Mouse (Mus musculus): ENCODE data around the gene Clstn2.

The Clstn2 gene

GRCm38 (mm10) chr9:97773911-97774310 is 259.1 kb downstream of the Clstn2 start:
- no peak for DNase-seq (ENCODE audit: low spot score)

- DNase-seq (ENCODE audit: low spot score) = no peak
These were observed 260.6 kb downstream of the Clstn2 start for GRCm38 (mm10) chr9:97772431-97772830.

GRCm38 (mm10) chr9:97769331-97769730 is 263.6 kb downstream of the Clstn2 start:
- DNase-seq (ENCODE audit: low spot score) = no peak

GRCm38 (mm10) chr9:97765251-97765767 is 267.7 kb downstream of the Clstn2 start:
- no peak for DNase-seq (ENCODE audit: low spot score)

- no peak for DNase-seq (ENCODE audit: low spot score)
These were observed 269.9 kb downstream of the Clstn2 start for GRCm38 (mm10) chr9:97763048-97763447.

- DNase-seq (ENCODE audit: low spot score) = no peak
These were observed 277.2 kb downstream of the Clstn2 start for GRCm38 (mm10) chr9:97755599-97756270.

- DNase-seq (ENCODE audit: low spot score) = no peak
These were observed 279.3 kb downstream of the Clstn2 start for GRCm38 (mm10) chr9:97753715-97754114.

GRCm38 (mm10) chr9:97746574-97746973 is 286.4 kb downstream of the Clstn2 start:
- DNase-seq (ENCODE audit: low spot score) = no peak

- DNase-seq (ENCODE audit: low spot score) = no peak
These were observed 305.1 kb downstream of the Clstn2 start for GRCm38 (mm10) chr9:97727715-97728486.

GRCm38 (mm10) chr9:97717728-97718127 is 315.3 kb downstream of the Clstn2 start:
- DNase-seq (ENCODE audit: low spot score) = no peak

GRCm38 (mm10) chr9:97717005-97717404 is 316.0 kb downstream of the Clstn2 start:
- DNase-seq (ENCODE audit: low spot score) = no peak

GRCm38 (mm10) chr9:97712888-97713287 is 320.1 kb downstream of the Clstn2 start:
- DNase-seq (ENCODE audit: low spot score) = no peak

GRCm38 (mm10) chr9:97703901-97704503 is 329.0 kb downstream of the Clstn2 start:
- no peak for DNase-seq (ENCODE audit: low spot score)

GRCm38 (mm10) chr9:97702989-97703388 is 330.0 kb downstream of the Clstn2 start:
- DNase-seq (ENCODE audit: low spot score) = no peak

GRCm38 (mm10) chr9:97699983-97700382 is 333.0 kb downstream of the Clstn2 start:
- no peak for DNase-seq (ENCODE audit: low spot score)

GRCm38 (mm10) chr9:97699020-97699419 is 334.0 kb downstream of the Clstn2 start:
- no peak for DNase-seq (ENCODE audit: low spot score)

GRCm38 (mm10) chr9:97698071-97698470 is 334.9 kb downstream of the Clstn2 start:
- no peak for DNase-seq (ENCODE audit: low spot score)

GRCm38 (mm10) chr9:97696655-97697235 is 336.2 kb downstream of the Clstn2 start:
- no peak for DNase-seq (ENCODE audit: low spot score)

- no peak for DNase-seq (ENCODE audit: low spot score)
These were observed 337.7 kb downstream of the Clstn2 start for GRCm38 (mm10) chr9:97695278-97695677.

GRCm38 (mm10) chr9:97686826-97687425 is 346.1 kb downstream of the Clstn2 start:
- no peak for DNase-seq (ENCODE audit: low spot score)

GRCm38 (mm10) chr9:97685664-97686063 is 347.3 kb downstream of the Clstn2 start:
- DNase-seq (ENCODE audit: low spot score) = no peak

GRCm38 (mm10) chr9:97679878-97680277 is 353.1 kb downstream of the Clstn2 start:
- DNase-seq (ENCODE audit: low spot score) = no peak

All from urinary bladder, postnatal 25 days (tissue).